Mouse (Mus musculus) liver, embryonic 14.5 days (tissue): ENCODE measurements at regions not wholly inside any gene's neighbourhood (a gene's known extent, or its start where the extent isn't known, plus 50 kb on each side); places are given as distances from the start of the nearest gene placed in this dataset.

Source experiments
- ATAC-seq: fragments of 200-750 bp; cut with Nextera tagmentation; 2 replicates; pipeline ENCODE4 v1.8.0; 2017; ENCODE audit warnings: moderate number of reproducible peaks, mild to moderate bottlenecking, moderate library complexity; ENCODE audit not compliant: insufficient read depth
- DNase-seq, 3 experiments: peaks; one replicate each; pipeline ENCODE4 v3.0.0-alpha.2; 2012 to 2013; ENCODE audit warnings: low read depth in 3 of 3, low spot score in 3 of 3
- H3K27ac ChIP-seq: fragments of 300-500 bp; sonication (generic); 2 replicates; pipeline ENCODE4 v1.5.1; 2014; ENCODE audit warnings: moderate library complexity, mild to moderate bottlenecking, control low read depth, inconsistent platforms
- H3K27me3 ChIP-seq: fragments of 300-500 bp; sonication (generic); 2 replicates; pipeline ENCODE4 v1.6.1; 2014; ENCODE audit warnings: mild to moderate bottlenecking, low read length, moderate library complexity; ENCODE audit not compliant: control insufficient read depth, insufficient read depth
- H3K36me3 ChIP-seq: fragments of 300-500 bp; sonication (generic); replicated peaks from 2 replicates; pipeline ENCODE4 v1.6.1; 2014; ENCODE audit warnings: low read depth; ENCODE audit not compliant: control insufficient read depth, insufficient read depth
- H3K4me1 ChIP-seq, 2 experiments: fragments of 200-500 bp in 1 of 2; fragments of 300-500 bp in 1 of 2; sonication (generic) in 1 of 2; replicated peaks; 2 replicates each; pipeline ENCODE4 v1.6.1; 2012 to 2014; ENCODE audit warnings: antibody characterized with exemption in 1 of 2, inconsistent platforms in 1 of 2, low read length in 1 of 2; ENCODE audit not compliant: control insufficient read depth in 2 of 2, insufficient read depth in 2 of 2
- H3K4me2 ChIP-seq: fragments of 300-500 bp; sonication (generic); 2 replicates; pipeline ENCODE4 v1.6.1; 2014; ENCODE audit warnings: low read depth, mild to moderate bottlenecking, control low read depth, moderate library complexity
- H3K4me3 ChIP-seq, 2 experiments: fragments of 200-500 bp in 1 of 2; fragments of 300-500 bp in 1 of 2; sonication (generic) in 1 of 2; 2 replicates each; pipeline ENCODE4 v1.5.1; 2012 to 2014; ENCODE audit warnings: low read depth in 2 of 2, low read length in 2 of 2, mild to moderate bottlenecking in 2 of 2, control low read depth in 1 of 2, inconsistent platforms in 1 of 2, moderate library complexity in 1 of 2; ENCODE audit not compliant: insufficient read depth in 1 of 2
- H3K9ac ChIP-seq: fragments of 300-500 bp; sonication (generic); replicated peaks from 2 replicates; pipeline ENCODE4 v1.6.1; 2014; ENCODE audit warnings: mild to moderate bottlenecking, control low read depth, moderate library complexity
- H3K9me3 ChIP-seq: fragments of 300-500 bp; sonication (generic); 2 replicates; pipeline ENCODE4 v1.6.1; 2016; ENCODE audit warnings: low read length, mixed read lengths; ENCODE audit not compliant: control insufficient read depth
- CTCF ChIP-seq: IDR thresholded peaks from 2 replicates; pipeline ENCODE4 v1.5.1; 2016; ENCODE audit warnings: antibody characterized with exemption, low read depth, control low read depth
- EP300 ChIP-seq: IDR thresholded peaks from 2 replicates; pipeline ENCODE4 v1.6.1; 2016; ENCODE audit warnings: antibody characterized with exemption, low read depth
- WGBS: fragments of 180-500 bp; shearing (Covaris S2); extraction: QIAGEN DNeasy Blood & Tissue Kit; methylation state at CpG from one replicate; pipeline ENCODE4 v1.1.7; 2014; ENCODE audit not compliant: insufficient replicate concordance; 5-methylcytosine and 5-hydroxymethylcytosine counted together

GRCm38 (mm10) chr14:36485499-36485898 is 390.8 kb downstream of the 4930474N05Rik start:
- H3K27ac ChIP-seq, result no peak overlapping the region
- DNase-seq (no peak), ATAC-seq (no peak)
- TF ChIP-seq CTCF (no peak), EP300 (no peak)
- H3K36me3 ChIP-seq, result no peaks in the 10 kb centered on the region
- H3K27me3 ChIP-seq, result no peaks in the 10 kb centered on the region
- H3K9ac ChIP-seq, result no peak overlapping the region
- no peaks in the 10 kb centered on the region for H3K9me3 ChIP-seq
- H3K4me2 ChIP-seq, result no peak overlapping the region
- no peak overlapping the region for H3K4me3 ChIP-seq
- H3K4me1 ChIP-seq, result no peaks in the 10 kb centered on the region

- Histone ChIP-seq H3K4me2 (no peak overlapping the region), H3K27me3 (no peaks in the 10 kb centered on the region), H3K4me3 (no peak overlapping the region), H3K27ac (no peak overlapping the region), H3K4me1 (no peaks in the 10 kb centered on the region), H3K9me3 (no peaks in the 10 kb centered on the region), H3K9ac (no peak overlapping the region), H3K36me3 (no peaks in the 10 kb centered on the region)
- 34% methylated on average over 2 of the region's 2 CpGs for WGBS
- TF ChIP-seq CTCF, result no peak
- TF ChIP-seq EP300, result no peak
- no peak for DNase-seq
- no peak for ATAC-seq
Observed at GRCm38 (mm10) chr14:36471617-36472016, 376.9 kb downstream of the 4930474N05Rik start.

GRCm38 (mm10) chr14:36470362-36470761 is 375.6 kb downstream of the 4930474N05Rik start:
- TF ChIP-seq EP300, result no peak
- Histone ChIP-seq H3K4me1 (no peaks in the 10 kb centered on the region), H3K4me2 (no peak overlapping the region), H3K9ac (no peak overlapping the region), H3K4me3 (no peak overlapping the region), H3K36me3 (no peaks in the 10 kb centered on the region), H3K9me3 (no peaks in the 10 kb centered on the region), H3K27ac (no peak overlapping the region), H3K27me3 (no peaks in the 10 kb centered on the region)
- WGBS, result 44% methylated on average over 1 of the region's 1 CpGs
- ATAC-seq, result no peak
- no peak for DNase-seq

GRCm38 (mm10) chr14:36453049-36453448 is 358.3 kb downstream of the 4930474N05Rik start:
- ATAC-seq (no peak), DNase-seq (no peak)
- Histone ChIP-seq H3K27ac (no peak overlapping the region), H3K4me3 (no peak overlapping the region), H3K9ac (no peak overlapping the region), H3K27me3 (no peaks in the 10 kb centered on the region), H3K4me1 (no peaks in the 10 kb centered on the region), H3K4me2 (no peak overlapping the region), H3K36me3 (no peaks in the 10 kb centered on the region), H3K9me3 (no peaks in the 10 kb centered on the region)
- TF ChIP-seq EP300, result no peak
- no peak for TF ChIP-seq CTCF
- WGBS, result 57% methylated on average over 1 of the region's 1 CpGs

GRCm38 (mm10) chr14:36450126-36450525 is 355.4 kb downstream of the 4930474N05Rik start:
- H3K9me3 ChIP-seq, result no peaks in the 10 kb centered on the region
- DNase-seq, result no peak

More at GRCm38 (mm10) chr14:36450126-36450525, 355.4 kb downstream of the 4930474N05Rik start:
- no peaks in the 10 kb centered on the region for H3K36me3 ChIP-seq
- H3K4me3 ChIP-seq, result no peak overlapping the region
- no peaks in the 10 kb centered on the region for H3K27me3 ChIP-seq
- no peaks in the 10 kb centered on the region for H3K4me1 ChIP-seq
- H3K9ac ChIP-seq, result no peak overlapping the region
- no peak overlapping the region for H3K27ac ChIP-seq
- TF ChIP-seq CTCF, result no peak
- TF ChIP-seq EP300, result no peak
- ATAC-seq, result no peak
- no peak overlapping the region for H3K4me2 ChIP-seq
